Mouse (Mus musculus) stomach, postnatal 0 days (tissue): ENCODE data around the gene Rpn1.

Experiments
- CTCF ChIP-seq: IDR thresholded peaks from 2 replicates; pipeline ENCODE4 v1.5.1; 2016; ENCODE audit warnings: antibody characterized with exemption, low read depth, mild to moderate bottlenecking, moderate library complexity
- EP300 ChIP-seq: optimal IDR thresholded peaks from 2 replicates; pipeline ENCODE3; 2016; ENCODE audit warnings: antibody characterized with exemption

DNA sequence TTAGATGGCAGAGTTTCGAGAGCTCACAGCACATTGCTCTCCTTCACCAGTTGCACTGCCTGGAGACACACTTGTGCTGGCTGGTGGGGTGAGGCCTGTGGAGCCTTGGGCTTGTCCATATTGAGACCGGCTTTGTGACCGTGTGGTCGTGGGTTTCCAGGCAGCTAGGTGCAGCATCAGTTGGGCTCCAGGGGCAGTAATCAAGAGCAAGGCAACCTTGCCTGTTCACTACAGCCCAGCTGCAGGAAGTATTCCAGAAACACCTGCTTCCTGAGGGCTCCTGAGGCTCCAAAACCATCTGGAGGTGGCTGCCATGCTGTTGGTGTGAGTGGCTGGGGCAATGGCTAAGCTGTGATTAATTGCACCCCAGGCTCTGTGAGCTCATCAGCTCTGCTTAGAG is 61.5 kb downstream of the Rpn1 start:
- TF ChIP-seq CTCF (no peak), EP300 (no peak)
